Mouse (Mus musculus) naive thymus-derived CD4-positive, alpha-beta T cell, adult 2 months (primary cell): ENCODE measurements around the gene Stk25.

Experiments used
- DNase-seq: peaks from one replicate; pipeline ENCODE4 v3.0.0-alpha.2; 2011; ENCODE audit warnings: low read depth

Stk25 gene

GRCm38 (mm10) chr1:93607090-93608083 lies 51.1 kb downstream of the Stk25 start:
- DNase-seq = no peak

DNA sequence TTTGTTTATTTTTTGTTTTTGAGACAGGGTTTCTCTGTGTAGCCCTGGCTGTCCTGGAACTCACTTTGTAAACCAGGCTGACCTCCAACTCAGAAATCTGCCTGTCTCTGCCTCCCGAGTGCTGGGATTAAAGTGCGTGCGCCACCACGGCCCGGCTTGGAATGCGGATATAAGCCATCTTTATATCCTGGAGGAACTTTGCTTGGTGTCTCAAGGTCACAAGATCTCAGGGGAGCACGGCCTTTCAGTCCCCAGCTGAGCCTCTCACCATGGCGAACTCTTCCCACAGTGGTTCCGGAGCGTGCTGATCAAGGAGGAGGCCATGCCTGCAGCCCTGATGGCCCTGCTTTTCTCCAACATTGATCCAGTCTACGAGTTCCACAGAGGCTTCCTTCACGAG lies 54.5 kb downstream of the Stk25 start:
- DNase-seq = no peak

DNA sequence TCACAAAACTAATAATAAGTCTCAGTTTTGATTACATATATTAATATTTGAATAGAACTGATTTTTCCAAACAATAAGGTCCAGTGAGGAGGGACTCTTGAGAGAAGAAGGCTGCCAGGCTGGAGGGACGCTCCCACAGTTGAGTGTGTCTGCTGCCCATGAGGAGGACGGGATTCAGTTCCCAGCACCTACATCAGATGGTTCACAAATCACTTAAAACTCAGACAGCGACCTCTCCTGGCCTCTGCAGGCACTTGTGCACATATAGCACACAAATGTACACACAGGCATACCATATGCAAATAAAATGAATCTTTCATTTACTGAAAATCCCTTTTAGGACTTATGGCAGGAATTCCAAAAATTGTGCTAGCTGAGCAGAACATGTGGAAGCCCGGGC lies 55.5 kb downstream of the Stk25 start:
- no peak for DNase-seq

- no peak for DNase-seq
These were observed 62.5 kb downstream of the Stk25 start for GRCm38 (mm10) chr1:93595916-93596315.

DNA sequence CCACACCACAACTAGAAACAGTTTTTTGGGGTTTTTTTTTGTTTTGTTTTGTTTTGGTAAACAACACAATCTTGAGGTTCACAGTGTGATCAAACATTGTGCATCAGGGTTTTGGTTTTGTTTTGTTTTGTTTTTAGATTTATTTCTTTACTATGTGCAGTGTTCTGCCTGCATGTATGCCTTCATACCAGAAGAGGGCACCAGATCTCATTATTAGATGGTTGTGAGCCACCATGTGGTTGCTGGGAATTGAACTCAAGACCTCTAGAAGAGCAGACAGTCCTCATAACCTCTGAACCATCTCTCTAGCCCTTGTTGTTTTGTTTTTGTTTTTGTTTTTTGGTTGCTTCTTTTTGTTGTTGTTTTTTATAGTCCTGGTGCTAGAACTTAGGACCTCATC lies 64.5 kb downstream of the Stk25 start:
- no peak for DNase-seq

- DNase-seq = no peak
These were observed 70.1 kb downstream of the Stk25 start for GRCm38 (mm10) chr1:93588346-93588745.

- no peak for DNase-seq
These were observed 76.9 kb downstream of the Stk25 start for GRCm38 (mm10) chr1:93581545-93581944.

DNA sequence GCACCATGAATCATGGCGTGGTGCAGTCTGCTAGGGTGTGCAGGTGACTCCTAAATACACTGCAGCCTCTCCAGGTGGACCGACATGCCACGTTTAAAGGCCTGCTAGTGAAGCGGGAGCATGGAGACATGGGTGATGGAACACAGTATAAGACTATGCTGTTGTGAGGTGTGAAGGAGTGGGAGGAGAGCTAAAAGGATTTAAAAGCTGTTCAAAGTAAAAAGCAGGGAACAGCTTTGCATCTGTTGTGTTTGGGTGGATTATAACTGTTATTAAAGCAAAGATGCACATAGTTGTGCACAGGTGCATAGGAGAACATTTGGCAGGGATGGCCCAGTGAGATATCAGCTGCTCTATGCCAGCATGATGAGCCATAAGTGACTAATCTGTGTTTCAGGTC lies 80.6 kb downstream of the Stk25 start:
- DNase-seq = no peak

DNA sequence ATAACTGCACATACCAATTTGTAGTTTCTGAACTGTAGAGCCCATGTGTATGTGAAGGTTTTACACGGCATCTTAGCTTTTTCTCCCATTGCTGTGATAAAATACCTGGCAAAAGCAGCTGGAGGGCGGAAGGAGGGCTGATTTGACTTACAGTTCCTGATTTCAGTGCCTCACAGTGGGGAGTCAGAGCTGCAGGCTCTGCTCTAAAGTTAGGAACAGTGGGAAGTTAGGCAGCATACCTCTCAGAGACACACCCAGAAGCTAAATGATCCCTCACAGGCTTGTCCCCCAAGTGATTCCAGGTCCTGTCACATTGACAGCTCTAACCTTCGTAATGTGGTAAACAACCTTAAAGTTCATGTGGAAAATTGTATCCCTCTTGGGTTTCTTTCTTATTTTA lies 81.4 kb downstream of the Stk25 start:
- no peak for DNase-seq
